Mouse (Mus musculus): ENCODE measurements around the gene Acbd5. TPM values are rescaled to one million over a fixed set of nuclear protein-coding genes. Genes with fewer than 3 reads are reported as not detected.

Gene Acbd5
- 27.8 and 32.9 TPM in 2 replicates for polyA plus RNA-seq (2015; fragmentation: Nextera tagmentation; extraction: Ambion mirVana)

DNA sequence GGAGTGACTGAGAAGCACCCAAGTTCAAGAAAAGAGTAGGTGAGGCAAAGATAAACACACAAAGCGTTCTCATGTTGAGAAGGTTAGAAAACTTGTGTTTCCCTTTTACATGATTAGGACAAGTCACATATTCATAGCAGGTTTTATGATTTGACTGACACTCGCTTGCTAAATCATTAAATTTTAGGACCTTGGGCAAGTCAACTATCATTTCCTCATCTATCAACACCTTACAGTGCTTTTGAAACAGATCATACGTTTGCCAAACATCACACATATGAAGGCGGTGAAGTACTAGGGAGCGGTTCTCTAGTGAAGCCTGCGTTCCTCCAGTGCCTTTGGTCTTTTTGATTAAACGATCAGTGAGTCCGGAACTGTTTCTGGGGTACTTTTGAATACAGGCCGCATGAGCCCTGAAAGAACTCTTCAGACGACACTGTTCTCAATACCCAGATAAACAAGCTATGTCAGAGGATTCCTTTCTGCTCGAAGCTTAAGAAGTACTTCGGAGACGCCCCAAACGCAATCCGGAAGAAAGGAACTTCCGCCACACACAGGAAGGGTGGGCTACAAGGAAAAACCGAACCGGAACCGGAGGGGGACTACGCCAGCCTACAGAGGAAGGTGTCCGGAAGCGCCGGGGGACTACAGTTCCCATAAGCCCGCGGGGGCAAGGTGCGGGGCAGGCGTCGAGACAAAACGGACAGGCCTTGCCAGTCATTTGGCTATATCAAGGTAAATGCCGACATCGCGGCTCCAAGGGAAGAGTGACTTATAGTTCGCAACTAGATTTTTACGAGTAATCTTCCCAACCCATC is at the start of gene Acbd5:
TSS of gene Acbd5 (plus strand) at position 616 of the 818 bp plus-strand sequence.
- H3K4me2 ChIP-seq (replicated peaks; ENCODE audit: low read depth) = peak within 1 kb of the TSS; percentile 98
- peak within 1 kb of the TSS; percentile 49 for H3K4me3 ChIP-seq (ENCODE audit: low read depth, low read length)
- H3K9ac ChIP-seq (ENCODE audit: low read length) = peak within 1 kb of the TSS; percentile 78
- no peaks in the 10 kb centered on the region for H3K36me3 ChIP-seq (ENCODE audit: control insufficient read depth, insufficient read depth, low read length)
- no peaks in the 10 kb centered on the region for H3K9me3 ChIP-seq (ENCODE audit: control insufficient read depth, low read length)
- H3K4me1 ChIP-seq (replicated peaks; ENCODE audit: control insufficient read depth, insufficient read depth) = no peaks in the 10 kb centered on the region
- ATAC-seq (ENCODE audit: low FRiP score, low TSS enrichment) (peak; percentile 97), DNase-seq (ENCODE audit: low spot score) (peak; percentile 97)
- H3K27ac ChIP-seq (replicated peaks) = peak within 1 kb of the TSS; percentile 99
- no peaks in the 10 kb centered on the region for H3K27me3 ChIP-seq (ENCODE audit: control insufficient read depth, insufficient read depth, low read length)
- TF ChIP-seq CTCF (IDR thresholded peaks at IDR 0.05; ENCODE audit: low read depth) = peak; percentile 4; the same call in 1 of the 2 replicates
- no peak for TF ChIP-seq EP300 (optimal IDR thresholded peaks at IDR 0.05)
- WGBS = 2% methylated on average over 34 of the region's 34 CpGs

- H3K4me2 ChIP-seq (replicated peaks; ENCODE audit: low read depth) = no peak overlapping the region
- H3K9me3 ChIP-seq (ENCODE audit: control insufficient read depth, low read length) = no peaks in the 10 kb centered on the region
- no peak overlapping the region for H3K9ac ChIP-seq (ENCODE audit: low read length)
- no peak overlapping the region for H3K4me3 ChIP-seq (ENCODE audit: low read depth, low read length)
- peaks cover 3% of the 10 kb centered on the region; the same call in 1 of the 2 replicates for H3K4me1 ChIP-seq (replicated peaks; ENCODE audit: control insufficient read depth, insufficient read depth)
- H3K36me3 ChIP-seq (ENCODE audit: control insufficient read depth, insufficient read depth, low read length) = no peaks in the 10 kb centered on the region
- WGBS = 88% methylated on average over 2 of the region's 2 CpGs
- DNase-seq (ENCODE audit: low spot score) (no peak), ATAC-seq (ENCODE audit: low FRiP score, low TSS enrichment) (no peak)
- no peaks in the 10 kb centered on the region for H3K27me3 ChIP-seq (ENCODE audit: control insufficient read depth, insufficient read depth, low read length)
- TF ChIP-seq CTCF (IDR thresholded peaks at IDR 0.05; ENCODE audit: low read depth) = no peak
- no peak for TF ChIP-seq EP300 (optimal IDR thresholded peaks at IDR 0.05)
- no peak overlapping the region for H3K27ac ChIP-seq (replicated peaks)
These were observed 48.8 kb upstream of the Acbd5 start for GRCm38 (mm10) chr2:23019170-23019569.

DNA sequence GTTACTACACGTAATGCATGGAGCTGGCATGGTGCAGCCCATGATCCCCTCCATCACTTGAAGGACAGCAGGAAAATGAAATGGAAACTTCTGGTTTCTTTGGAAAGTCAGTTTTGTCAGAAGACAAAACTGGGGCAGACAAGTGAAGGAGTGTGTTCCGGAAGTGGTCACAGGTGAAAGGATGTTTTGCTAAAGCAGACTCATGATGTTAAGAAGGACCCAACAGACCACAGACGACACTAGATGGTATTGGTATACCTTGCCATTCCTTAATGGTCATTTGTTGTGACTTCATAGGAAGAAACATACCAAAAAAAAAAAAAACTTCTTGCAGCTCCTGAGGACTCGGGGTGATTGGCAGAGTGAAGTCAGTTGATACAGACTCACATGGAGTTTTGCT is 46.6 kb upstream of the Acbd5 start:
- no peaks in the 10 kb centered on the region for H3K9me3 ChIP-seq (ENCODE audit: control insufficient read depth, low read length)
- 81% methylated on average over 4 of the region's 4 CpGs for WGBS
- no peak overlapping the region for H3K4me3 ChIP-seq (ENCODE audit: low read depth, low read length)
- no peak overlapping the region for H3K27ac ChIP-seq (replicated peaks)
- no peak overlapping the region for H3K9ac ChIP-seq (ENCODE audit: low read length)
- H3K4me1 ChIP-seq (replicated peaks; ENCODE audit: control insufficient read depth, insufficient read depth) = no peaks in the 10 kb centered on the region
- no peak overlapping the region for H3K4me2 ChIP-seq (replicated peaks; ENCODE audit: low read depth)
- TF ChIP-seq CTCF (IDR thresholded peaks at IDR 0.05; ENCODE audit: low read depth) (no peak), EP300 (optimal IDR thresholded peaks at IDR 0.05) (no peak)
- DNase-seq (ENCODE audit: low spot score) = no peak
- H3K36me3 ChIP-seq (ENCODE audit: control insufficient read depth, insufficient read depth, low read length) = no peaks in the 10 kb centered on the region
- H3K27me3 ChIP-seq (ENCODE audit: control insufficient read depth, insufficient read depth, low read length) = no peaks in the 10 kb centered on the region
- no peak for ATAC-seq (ENCODE audit: low FRiP score, low TSS enrichment)

DNA sequence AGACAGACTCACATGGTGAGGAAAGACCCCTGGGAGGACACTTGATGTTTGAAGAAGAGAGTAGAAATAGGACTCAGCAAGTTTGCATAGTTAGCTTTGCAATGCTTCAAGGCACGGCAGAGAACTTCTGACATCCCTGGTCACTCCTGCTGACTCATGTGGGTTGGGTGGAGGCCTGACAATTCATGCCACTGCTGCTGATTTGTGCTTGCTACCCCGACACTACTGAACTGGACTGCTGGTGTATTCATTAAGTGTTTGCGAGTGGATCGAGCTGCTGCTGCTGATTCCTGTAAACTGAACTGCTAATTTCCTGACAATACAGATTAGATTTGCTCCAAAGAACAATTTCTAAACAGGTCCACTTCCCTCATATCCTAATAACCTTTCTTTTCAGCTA is 46.2 kb upstream of the Acbd5 start:
- Histone ChIP-seq H3K9ac (ENCODE audit: low read length) (no peak overlapping the region), H3K4me2 (replicated peaks; ENCODE audit: low read depth) (no peak overlapping the region), H3K36me3 (ENCODE audit: control insufficient read depth, insufficient read depth, low read length) (no peaks in the 10 kb centered on the region), H3K4me1 (replicated peaks; ENCODE audit: control insufficient read depth, insufficient read depth) (no peaks in the 10 kb centered on the region), H3K4me3 (ENCODE audit: low read depth, low read length) (no peak overlapping the region), H3K27ac (replicated peaks) (peak overlapping the region; percentile 50; the same call in 1 of the 2 replicates), H3K9me3 (ENCODE audit: control insufficient read depth, low read length) (no peaks in the 10 kb centered on the region), H3K27me3 (ENCODE audit: control insufficient read depth, insufficient read depth, low read length) (no peaks in the 10 kb centered on the region)
- no peak for TF ChIP-seq EP300 (optimal IDR thresholded peaks at IDR 0.05)
- TF ChIP-seq CTCF (IDR thresholded peaks at IDR 0.05; ENCODE audit: low read depth) = no peak
- ATAC-seq (ENCODE audit: low FRiP score, low TSS enrichment) (0 out of 2 replicates have a peak, but pooled peaks have one; percentile 77), DNase-seq (ENCODE audit: low spot score) (peak; percentile 56)
- 45% methylated on average over 4 of the region's 4 CpGs for WGBS

GRCm38 (mm10) chr2:23023023-23023422 is 44.9 kb upstream of the Acbd5 start:
- Histone ChIP-seq H3K27me3 (ENCODE audit: control insufficient read depth, insufficient read depth, low read length) (no peaks in the 10 kb centered on the region), H3K27ac (replicated peaks) (no peak overlapping the region), H3K9ac (ENCODE audit: low read length) (no peak overlapping the region), H3K4me2 (replicated peaks; ENCODE audit: low read depth) (no peak overlapping the region), H3K4me3 (ENCODE audit: low read depth, low read length) (no peak overlapping the region), H3K36me3 (ENCODE audit: control insufficient read depth, insufficient read depth, low read length) (no peaks in the 10 kb centered on the region), H3K4me1 (replicated peaks; ENCODE audit: control insufficient read depth, insufficient read depth) (no peaks in the 10 kb centered on the region), H3K9me3 (ENCODE audit: control insufficient read depth, low read length) (no peaks in the 10 kb centered on the region)
- no peak for TF ChIP-seq EP300 (optimal IDR thresholded peaks at IDR 0.05)
- TF ChIP-seq CTCF (IDR thresholded peaks at IDR 0.05; ENCODE audit: low read depth) = no peak
- ATAC-seq (ENCODE audit: low FRiP score, low TSS enrichment) (no peak), DNase-seq (ENCODE audit: low spot score) (no peak)
- 86% methylated on average over 3 of the region's 3 CpGs for WGBS

DNA sequence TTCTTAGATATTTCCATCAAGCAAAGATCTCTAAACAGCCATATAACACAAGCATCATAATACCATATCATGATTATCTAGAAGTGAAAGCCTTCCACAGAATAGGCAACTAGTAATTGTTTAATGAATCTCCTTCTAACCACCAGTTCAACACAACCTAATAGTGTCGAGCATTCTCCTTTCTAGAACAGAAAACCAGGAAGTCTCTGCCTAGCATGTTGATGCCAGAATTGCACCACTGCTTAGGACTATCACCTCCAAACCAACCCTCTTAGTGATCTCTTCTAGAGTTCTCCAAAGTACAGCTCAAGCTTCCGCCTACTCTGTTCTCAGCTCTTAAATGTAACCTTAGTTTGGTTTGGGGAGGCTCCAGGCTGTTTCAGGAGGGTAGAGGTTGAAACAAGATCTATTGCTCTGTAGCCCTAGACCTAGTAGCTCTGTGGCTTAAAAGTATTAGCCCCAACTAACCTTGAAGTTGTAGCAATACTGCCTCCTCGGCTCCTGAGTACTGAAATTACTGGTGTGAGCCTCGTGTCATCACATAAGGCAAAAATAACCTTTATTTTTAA is 44.2 kb upstream of the Acbd5 start:
- no peak for TF ChIP-seq CTCF (IDR thresholded peaks at IDR 0.05; ENCODE audit: low read depth)

More for the DNA sequence above, 44.2 kb upstream of the Acbd5 start:
- H3K9me3 ChIP-seq (ENCODE audit: control insufficient read depth, low read length) = no peaks in the 10 kb centered on the region
- H3K4me3 ChIP-seq (ENCODE audit: low read depth, low read length) = no peak overlapping the region
- no peaks in the 10 kb centered on the region for H3K4me1 ChIP-seq (replicated peaks; ENCODE audit: control insufficient read depth, insufficient read depth)
- H3K9ac ChIP-seq (ENCODE audit: low read length) = no peak overlapping the region
- no peak overlapping the region for H3K27ac ChIP-seq (replicated peaks)
- ATAC-seq (ENCODE audit: low FRiP score, low TSS enrichment) (no peak), DNase-seq (ENCODE audit: low spot score) (no peak)
- H3K36me3 ChIP-seq (ENCODE audit: control insufficient read depth, insufficient read depth, low read length) = no peaks in the 10 kb centered on the region
- H3K4me2 ChIP-seq (replicated peaks; ENCODE audit: low read depth) = no peak overlapping the region
- 85% methylated on average over 4 of the region's 4 CpGs for WGBS
- no peaks in the 10 kb centered on the region for H3K27me3 ChIP-seq (ENCODE audit: control insufficient read depth, insufficient read depth, low read length)
